Mouse (Mus musculus): ENCODE data around the gene Foxo6. TPM values are rescaled to one million over a fixed set of nuclear protein-coding genes. Genes with fewer than 3 reads are reported as not detected.

The Foxo6 gene
- polyA plus RNA-seq (2017; shearing (Covaris generic)), result not detected

DNA sequence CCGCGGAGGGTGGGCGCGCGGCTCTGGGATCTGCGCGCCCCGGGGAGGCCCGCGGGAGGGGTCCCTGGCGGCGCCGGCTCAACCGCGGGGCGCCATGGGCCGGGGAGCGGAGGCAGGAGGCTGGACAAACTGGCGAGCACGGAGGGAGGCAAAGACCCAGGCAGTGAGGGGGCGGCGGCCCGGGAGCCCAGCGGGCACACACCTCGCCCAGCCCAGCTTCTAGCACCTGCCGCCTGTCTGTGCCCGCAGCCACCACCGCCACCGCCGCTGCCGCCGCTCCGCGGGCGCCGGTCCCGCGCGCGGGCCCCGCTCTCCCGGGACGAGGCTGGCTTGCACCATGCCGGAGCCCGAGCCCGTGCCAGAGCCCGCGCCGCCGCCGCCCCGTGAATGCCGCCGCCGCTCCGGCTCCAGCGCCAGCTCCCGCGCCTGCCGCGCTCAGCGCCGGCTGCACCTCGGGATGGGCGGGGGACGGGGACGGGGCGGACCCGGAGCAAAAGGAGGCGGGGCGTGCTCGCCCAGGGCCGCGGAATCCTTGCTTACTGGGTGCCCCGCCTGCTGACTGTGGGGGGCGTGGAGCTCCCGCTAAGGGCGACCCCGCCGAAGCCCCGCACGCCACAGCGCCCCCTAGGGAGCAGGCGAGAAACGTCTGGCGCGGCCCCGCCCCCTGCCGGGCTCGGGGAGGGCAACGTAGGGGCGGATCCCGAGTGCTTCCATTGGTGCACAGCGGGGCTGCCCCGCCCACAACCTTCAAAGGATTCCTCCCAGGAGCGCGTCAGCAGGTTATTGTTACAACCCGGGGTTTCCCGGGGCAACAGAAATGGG, at the start of gene Foxo6:
Gene Foxo6 (minus strand): TSS at position 60 of the 822 bp plus-strand sequence.

Other genes starting within 250 kb of the Foxo6 start
- not detected for gene AL607142.1, start 222.4 kb downstream of the Foxo6 start, polyA plus RNA-seq (2017; shearing (Covaris generic))
- gene Edn2, start 126.1 kb downstream of the Foxo6 start, polyA plus RNA-seq (2017; shearing (Covaris generic)), result not detected
- 8.3 TPM for gene Scmh1, start 117.9 kb upstream of the Foxo6 start, polyA plus RNA-seq (2017; shearing (Covaris generic))
- gene Slfnl1, start 244.9 kb upstream of the Foxo6 start, polyA plus RNA-seq (2017; shearing (Covaris generic)), result 0.22 TPM

All from effector memory CD4-positive, alpha-beta T cell, adult 7 months (primary cell).